Mouse (Mus musculus): ENCODE measurements around the gene Hnrnpu. TPM values are rescaled to one million over a fixed set of nuclear protein-coding genes. Genes with fewer than 3 reads are reported as not detected.
"Not testable (repeated sequence)": the region's sequence is repeated elsewhere in the genome, so short reads cannot be mapped to it uniquely, and the experiment has no call there.

Hnrnpu gene
- total RNA-seq, 2 experiments from 2014 or later: 397 to 425 TPM

DNA sequence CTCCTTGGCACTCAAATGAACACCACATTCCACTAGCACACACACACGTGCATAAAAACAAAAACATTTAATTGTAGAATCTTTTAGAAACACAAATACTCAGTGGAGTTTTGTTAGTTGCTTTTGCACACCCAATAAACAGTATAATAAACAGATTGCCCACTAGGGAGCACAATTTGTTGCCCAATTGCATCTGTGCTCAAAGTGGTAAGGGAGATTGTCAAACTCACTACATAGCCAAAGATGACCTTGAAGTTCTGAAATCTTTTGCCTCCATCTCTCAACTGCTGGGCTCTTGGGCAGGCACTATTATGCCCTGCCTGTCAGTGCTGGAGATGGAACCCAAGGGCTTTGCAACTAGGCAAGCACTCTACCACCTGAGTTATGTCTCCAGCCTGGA, 27.5 kb downstream of the Hnrnpu start:
- DNase-seq: no peak

- DNase-seq: no peak
These were observed 28.1 kb downstream of the Hnrnpu start for GRCm38 (mm10) chr1:178309487-178309886.

- DNase-seq: peak; percentile 52 to 70
These were observed 34.2 kb downstream of the Hnrnpu start for GRCm38 (mm10) chr1:178303425-178303824.

DNA sequence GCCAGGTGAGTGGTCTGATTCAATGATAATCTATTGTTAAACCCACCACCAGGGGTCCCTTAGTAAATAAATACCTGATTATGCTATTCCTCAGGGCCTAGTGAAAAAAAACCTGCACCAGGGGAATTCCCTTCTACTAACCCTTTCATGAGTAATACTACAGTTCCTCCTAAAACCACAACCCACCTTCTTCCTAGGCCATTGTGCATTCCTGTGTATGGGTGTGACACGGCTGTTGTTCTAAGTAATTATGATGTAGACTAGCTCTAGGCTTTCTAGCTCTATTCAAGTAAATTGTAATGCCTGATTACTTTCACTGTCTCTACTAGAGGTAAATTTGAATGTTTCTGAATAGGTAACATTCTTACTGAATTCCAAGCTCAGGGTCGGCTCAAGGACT, 36.3 kb downstream of the Hnrnpu start:
- not testable (repeated sequence) for DNase-seq

GRCm38 (mm10) chr1:178294051-178294450, 43.5 kb downstream of the Hnrnpu start:
- DNase-seq: no peak

- no peak for DNase-seq
These were observed 45.9 kb downstream of the Hnrnpu start for GRCm38 (mm10) chr1:178291716-178292115.

DNA sequence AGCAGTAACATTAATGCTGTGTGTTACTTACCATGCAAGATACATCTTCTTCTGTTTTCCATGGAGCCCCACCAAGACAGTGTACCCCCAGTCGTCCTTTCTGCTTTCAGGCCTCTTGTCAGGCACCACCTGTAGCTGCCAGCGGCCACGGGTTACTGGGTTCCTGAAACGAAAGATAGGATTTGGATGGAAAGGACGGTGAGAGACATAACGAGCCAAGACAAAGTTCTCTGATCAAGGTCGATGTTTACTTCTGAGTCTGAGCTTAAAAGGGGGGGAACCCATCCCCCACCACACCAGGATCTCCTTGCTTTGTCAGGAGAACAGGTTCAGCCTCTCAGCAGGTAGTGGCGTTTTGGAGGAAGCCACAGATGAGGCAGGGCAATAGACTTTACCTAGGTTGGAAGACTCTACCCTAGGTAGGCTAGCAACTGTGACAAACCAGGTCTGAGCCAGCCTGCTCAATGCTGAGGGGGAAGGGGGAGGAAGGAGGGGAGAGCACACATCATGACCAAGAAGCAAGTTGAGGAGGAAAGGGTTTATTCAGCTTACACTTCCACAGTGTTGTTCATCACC, 49.9 kb downstream of the Hnrnpu start:
- DNase-seq: no peak

- DNase-seq: no peak
These were observed 53.5 kb downstream of the Hnrnpu start for GRCm38 (mm10) chr1:178283946-178284720.

DNA sequence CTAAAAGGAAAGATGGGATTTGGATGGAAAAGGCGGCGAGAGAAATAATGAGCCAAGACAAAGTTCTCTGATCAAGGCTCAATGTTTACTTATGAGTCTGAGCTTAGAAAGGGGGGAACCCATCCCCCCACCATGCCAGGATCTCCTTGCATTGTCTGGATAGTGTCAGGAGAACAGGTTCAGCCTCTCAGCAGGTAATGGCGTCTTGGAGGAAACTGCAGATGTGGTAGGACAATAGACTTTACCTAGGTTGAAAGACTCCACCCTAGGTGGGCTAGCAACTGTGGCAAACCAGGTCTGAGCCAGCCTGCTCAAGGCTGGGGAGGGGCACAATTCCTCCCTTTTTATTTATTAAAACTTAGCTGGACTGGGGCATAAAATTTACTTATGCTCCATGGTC, 54.3 kb downstream of the Hnrnpu start:
- not testable (repeated sequence) for DNase-seq

DNA sequence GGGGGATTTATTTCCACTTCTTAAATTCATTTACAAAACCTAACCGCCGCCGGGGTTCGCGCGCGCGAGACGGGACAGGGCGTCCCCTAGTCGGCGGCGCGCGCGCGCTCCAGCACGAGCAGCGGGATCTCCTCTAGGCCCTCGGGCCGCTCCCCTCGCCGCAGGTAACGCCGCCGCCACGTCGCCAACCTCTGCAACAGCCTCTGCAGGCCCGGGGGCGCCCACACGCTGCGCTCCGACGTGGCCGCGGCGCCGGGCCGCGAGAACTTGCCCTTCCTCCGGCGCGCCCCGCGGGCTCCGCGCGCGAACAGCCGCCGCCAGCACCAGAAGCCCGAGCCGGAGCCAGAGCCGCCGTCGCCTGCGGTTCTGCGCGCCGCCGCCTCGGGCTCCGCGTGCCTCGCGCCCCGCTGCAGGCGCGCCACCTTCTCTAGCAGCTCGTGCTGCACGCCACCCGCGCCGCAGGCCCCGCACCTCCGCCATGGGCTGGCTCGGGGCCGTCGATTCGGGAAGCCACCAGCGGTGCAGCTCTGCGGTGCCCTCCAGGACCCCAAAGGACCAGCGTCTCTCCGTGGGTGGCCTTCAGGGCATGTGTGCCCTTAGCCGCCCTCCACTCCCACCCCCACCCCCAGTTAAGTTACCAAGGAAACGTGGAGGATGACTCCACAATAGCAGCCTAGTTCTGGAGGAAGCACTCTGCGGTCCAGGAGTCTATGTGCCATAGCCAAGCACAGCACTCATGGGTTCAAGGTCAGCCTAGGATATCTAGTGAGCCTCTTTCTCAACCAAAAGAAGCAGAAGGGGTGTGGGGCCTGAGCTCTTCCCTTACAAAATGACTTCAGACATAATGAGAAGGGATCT, 61.3 kb downstream of the Hnrnpu start:
- DNase-seq: peak; percentile 74 to 76

GRCm38 (mm10) chr1:178275738-178276053, 61.9 kb downstream of the Hnrnpu start:
- DNase-seq: no peak

GRCm38 (mm10) chr1:178275174-178275730, 62.3 kb downstream of the Hnrnpu start:
- no peak for DNase-seq

Small RNA genes lying within 50 kb of the gene (microRNA-seq; reads per million reads assigned to microRNA genes)
- 0 reads per million in 2 experiments for gene Gm27458

Other genes with a start within 250 kb of the Hnrnpu start
- gene Desi2, start 150.4 kb downstream of the Hnrnpu start, total RNA-seq (2021): 10 to 100 TPM; 20.1 to 20.5 TPM
- 10 to 100 TPM; 42.9 to 44.0 TPM for gene Cox20, start 18.7 kb downstream of the Hnrnpu start, total RNA-seq (2021)
- gene Efcab2, start 68.3 kb upstream of the Hnrnpu start, total RNA-seq (2021): 10 to 100 TPM in 1 of 2 experiments, 1 to 10 TPM in 1; 8.7 to 10.2 TPM
- 10 to 100 TPM; 22.6 to 27.1 TPM for gene Kif26b, start 191.3 kb upstream of the Hnrnpu start, total RNA-seq (2021)